Mouse (Mus musculus): ENCODE measurements around the gene Hectd1.
A peak's percentile ranks its signal among the peaks of the same experiment; 100 is the strongest.

Hectd1 gene

DNA sequence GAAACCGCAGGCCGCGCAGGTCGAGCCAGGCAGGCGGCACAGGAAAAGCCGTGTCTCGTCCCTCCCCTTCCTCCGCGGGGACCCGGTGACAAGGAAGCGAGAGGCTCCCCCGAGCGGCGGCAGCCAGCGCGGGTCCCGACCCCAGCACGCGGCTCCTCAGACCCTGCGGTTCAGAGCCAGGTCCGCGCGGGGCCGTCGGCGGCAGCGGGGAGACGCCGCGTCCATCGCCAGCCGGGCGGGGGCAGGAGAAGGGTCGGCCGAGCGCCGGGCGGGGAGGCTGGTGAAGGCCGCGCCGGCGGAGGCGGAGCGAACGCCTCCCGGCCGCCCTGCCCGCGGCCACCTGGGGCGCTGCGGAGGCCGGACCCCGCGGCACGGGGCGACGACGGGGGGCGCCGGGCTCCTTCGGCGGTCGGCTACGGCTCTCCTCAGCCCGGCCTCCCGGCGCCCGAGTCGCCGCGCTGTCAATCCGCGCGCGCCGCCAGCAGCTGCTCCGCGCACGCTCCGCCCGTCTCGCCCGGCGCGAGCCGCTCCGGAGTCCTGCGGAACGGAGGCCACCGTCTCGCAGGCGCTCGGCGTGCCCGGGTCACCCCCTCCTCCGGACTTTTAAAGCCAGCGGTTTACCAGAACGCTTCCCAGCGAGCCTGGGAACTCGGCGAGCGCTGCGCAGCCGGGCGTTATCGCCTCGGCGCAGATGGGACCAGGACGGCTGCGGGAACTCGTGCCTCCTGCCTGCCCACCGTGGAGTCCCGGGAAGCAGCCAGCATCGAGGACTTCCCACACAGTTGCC is at the start of gene Hectd1:
Gene Hectd1 (minus strand): TSS at position 247 of the 787 bp plus-strand sequence.
- TF ChIP-seq GATA4 (IDR thresholded peaks at IDR 0.05; ENCODE audit: insufficient replicate concordance, low read length), result peak; percentile 42; the same call in 1 of the 2 replicates

DNA sequence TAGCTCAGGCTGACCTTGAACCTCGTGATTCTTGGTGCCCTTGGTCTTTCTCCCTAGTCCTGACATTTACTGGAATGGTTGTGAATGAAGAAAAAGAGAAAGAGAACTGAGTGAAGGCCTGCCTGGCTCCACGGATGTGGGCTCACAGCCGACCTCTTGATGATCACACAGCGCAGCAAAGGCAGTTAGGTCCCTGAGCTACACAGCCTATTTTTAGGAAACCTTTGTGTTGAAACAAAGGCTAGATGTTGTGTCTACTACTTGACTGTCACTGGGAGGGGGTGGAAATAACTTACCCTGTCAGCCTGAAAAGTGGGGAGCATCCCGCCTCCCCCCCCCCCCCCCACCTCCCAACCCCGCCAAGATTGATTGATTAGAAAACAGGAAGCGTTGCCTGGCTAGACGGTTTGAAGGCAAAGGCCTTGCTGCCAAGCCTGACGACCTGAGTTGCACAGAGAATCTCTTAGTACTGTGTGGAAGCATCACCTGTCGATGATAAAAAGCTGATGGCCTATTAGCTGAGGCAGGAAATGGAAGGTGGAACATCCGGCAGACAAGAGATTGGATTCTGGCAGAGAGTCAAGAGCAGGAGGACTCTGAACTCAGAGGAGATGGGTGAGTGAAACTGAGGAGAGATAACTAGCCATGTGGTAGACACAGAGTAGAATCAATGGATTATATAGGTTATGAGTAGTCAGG is 42.3 kb upstream of the Hectd1 start:
- TF ChIP-seq GATA4 (IDR thresholded peaks at IDR 0.05; ENCODE audit: insufficient replicate concordance, low read length), result no peak

DNA sequence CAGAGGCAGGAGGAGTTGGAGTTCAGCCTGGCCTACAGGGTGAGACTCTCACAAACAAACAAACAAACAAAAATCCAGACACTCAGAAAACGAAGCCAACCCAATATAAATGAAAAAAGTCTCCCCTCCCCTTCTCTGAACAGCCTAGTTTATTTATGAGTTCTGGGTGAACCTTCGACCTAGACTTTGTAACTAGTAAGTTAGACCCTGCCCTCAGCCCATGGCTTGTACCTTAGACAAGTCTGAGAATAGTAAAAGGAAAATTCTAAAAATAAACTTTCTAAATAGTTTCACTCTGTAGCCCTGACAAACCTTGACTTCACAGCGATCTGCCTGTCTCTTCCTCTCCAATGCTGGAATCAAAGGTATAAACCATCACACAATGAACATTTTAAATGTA is 40.2 kb upstream of the Hectd1 start:
- TF ChIP-seq GATA4 (IDR thresholded peaks at IDR 0.05; ENCODE audit: insufficient replicate concordance, low read length), result no peak

DNA sequence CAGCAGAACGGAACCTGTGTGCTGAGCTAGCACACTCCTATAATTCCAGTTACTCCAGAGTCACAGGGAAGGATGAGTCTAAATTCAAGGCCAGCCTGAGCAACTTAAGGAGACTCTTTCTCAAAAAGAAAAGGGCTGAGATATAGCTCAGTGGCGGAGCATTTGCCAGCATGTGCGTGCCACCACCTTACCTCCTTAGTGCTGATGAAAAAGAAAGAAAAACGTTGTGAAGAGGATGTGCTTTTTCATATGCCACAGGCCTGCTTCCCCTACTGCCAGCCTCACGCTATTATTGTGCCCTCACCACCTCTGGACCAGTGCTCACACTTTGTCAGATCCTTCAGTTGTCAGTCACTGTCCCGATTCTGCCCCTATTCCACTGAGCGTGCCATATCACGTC is 37.7 kb upstream of the Hectd1 start:
- TF ChIP-seq GATA4 (IDR thresholded peaks at IDR 0.05; ENCODE audit: insufficient replicate concordance, low read length), result no peak

DNA sequence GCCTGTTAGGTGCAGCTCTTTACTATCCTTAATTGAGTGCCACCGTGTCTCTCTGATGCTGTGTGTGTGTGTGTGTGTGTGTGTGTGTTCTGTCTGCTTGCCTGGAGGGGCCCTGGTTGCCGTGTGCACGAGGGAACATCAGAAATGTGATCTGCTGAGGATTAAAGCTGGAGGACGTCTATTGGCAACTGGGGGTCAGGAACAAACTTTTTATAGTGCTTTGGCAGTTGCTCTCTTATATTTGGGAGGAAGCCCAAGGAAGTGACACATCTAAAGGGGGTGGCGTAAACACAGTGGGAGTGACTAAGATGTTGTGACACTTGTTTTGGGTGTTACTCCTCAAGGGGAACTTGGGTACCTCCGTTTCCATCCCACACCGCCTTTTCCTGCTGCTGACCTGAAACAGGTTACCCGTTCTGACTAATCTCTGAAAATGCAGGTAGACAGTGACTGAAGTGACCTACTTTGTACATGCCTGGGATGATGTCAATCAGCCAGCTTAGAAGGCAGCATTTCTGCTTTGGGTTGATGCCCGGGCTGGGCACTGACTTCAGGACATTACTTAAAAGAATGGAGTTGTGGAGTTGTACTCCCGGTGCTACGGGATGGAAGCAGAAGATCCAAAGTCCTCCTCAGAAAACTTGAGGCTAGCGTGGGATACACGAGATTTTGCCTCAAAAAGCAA is 37.0 kb upstream of the Hectd1 start:
- no peak for TF ChIP-seq GATA4 (IDR thresholded peaks at IDR 0.05; ENCODE audit: insufficient replicate concordance, low read length)

DNA sequence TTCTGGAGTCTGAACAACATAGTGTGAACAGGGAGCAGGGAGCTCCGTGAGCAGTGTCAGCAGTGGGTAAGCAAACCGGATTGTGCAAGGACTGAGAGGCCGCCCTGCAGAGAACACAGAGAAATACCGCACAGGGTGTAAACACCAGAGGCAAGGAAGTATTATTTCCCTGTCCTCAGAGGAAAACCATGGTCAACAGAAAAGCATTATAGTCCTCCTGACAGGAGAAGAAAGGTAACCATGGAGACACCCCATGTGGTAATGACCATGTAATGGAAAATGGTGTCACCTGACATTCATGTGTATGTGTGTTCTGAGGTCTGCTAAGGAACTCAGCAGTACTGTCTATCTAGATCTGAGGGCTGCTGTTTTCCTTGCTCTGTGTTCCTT is 36.4 kb upstream of the Hectd1 start:
- TF ChIP-seq GATA4 (IDR thresholded peaks at IDR 0.05; ENCODE audit: insufficient replicate concordance, low read length), result no peak

DNA sequence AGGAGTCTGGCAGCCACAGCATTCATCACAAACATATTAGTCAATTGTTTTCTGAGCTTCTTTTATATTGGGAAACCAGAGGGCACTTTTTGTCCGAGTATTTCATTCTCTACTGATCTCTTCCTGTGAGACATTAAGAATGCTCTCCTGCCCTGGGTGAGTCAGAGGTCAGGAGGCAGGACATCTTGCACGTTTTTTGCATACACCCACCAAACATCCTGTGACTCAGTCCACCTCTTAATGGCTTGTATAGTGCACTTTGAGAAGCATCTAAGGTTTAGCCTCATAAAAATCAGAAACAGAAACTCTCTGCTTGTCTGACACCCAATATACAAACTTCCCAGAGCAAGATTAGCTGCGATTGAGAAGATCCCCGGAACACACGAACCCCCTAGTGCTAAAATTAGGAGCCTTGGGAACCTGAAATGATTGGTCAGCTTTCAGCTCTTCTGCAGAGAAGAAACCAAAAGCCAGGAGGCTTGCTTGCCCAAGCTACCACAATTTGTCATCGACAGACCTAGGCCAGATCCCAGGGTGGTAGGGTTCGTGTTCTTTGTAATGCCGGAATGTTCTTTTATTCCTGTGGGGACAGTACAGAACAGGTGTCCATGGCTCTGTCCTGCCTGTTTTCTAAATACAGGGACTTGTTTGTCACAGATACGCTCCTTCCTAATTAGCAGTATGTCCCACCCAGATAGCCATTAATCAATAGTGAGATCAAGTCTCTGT is 35.9 kb upstream of the Hectd1 start:
- TF ChIP-seq GATA4 (IDR thresholded peaks at IDR 0.05; ENCODE audit: insufficient replicate concordance, low read length), result no peak

DNA sequence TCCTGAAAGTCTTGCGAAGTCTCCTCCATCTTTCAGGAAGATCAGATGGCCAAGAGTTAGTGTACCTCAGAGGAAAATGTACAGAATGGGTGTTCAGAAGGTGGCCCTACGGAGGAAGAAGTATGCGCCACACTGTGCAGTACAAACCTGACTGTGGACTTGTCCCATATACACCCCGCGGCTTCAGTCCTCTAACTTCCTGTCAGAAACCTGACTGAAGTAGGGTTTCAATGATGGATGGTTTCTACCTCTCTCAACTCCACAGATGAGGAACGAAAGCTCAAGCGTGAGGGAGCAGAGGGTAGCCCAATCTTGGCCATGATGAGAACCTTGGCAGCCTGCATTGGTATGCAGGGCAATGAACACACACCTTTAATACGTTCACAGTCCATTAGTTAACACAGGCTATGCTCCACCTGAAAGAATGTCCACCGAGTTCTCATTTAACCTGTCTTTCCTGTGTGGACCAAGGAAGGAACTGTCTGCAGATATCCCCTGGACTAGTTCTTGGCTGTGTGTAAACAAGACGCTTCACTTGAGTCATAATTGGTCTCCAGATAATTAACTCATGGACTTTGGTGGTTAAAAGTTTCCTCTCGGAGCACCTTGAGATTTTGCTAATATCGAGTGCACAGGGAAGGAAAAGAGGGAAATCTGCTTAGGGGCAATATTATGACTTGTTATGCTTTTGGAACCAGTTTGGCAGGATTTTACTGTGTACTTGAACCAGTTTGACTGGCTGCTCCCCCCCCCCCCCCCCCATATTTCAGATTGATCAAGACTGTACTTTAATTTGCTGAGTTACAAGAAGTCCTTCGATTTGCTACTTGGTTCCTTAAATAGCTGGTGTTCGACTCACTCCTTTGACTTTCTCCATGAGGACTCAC is 34.0 kb upstream of the Hectd1 start:
- no peak for TF ChIP-seq GATA4 (IDR thresholded peaks at IDR 0.05; ENCODE audit: insufficient replicate concordance, low read length)

DNA sequence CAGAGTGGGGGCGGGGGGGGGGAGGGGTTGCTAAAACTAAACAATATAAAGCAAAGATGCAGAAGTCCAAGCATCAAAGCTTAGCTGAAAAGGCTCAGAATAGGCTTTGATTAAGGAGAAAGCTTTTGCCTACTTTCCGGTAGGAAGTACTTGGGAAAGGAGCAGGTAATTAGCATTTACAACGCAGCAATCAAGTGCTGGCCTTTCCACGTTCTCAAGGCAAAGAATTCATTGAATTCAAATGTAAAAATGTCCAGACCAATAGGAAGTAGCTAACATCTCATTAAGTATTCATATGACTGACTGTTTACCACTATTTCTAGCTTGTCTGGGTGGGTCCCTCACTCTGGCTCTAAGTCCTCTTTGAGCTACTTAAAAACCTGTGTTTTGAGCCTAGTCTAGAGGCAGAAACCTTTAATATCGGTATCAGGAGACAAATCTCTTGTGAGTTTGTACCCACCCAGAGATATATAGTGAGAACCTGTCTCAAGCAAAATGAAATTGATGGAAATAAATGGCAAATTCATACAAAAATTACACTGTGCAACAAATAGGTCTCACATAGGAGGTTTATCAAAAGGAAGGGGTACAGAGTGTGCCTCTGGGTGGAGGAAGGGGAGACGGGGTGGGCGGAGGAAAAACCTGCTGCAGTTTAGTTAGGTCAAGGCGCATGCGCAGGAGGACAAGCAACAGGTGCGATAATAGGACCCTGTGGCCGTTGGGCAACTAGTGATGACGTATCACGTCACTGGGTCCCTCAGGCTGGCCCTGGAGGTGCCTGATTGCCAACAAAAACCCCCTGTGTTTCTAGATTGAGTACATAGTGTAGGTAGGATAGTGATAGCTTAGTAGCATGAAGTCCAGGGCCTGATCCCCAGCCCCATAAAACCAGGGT is 29.0 kb upstream of the Hectd1 start:
- no peak for TF ChIP-seq GATA4 (IDR thresholded peaks at IDR 0.05; ENCODE audit: insufficient replicate concordance, low read length)

DNA sequence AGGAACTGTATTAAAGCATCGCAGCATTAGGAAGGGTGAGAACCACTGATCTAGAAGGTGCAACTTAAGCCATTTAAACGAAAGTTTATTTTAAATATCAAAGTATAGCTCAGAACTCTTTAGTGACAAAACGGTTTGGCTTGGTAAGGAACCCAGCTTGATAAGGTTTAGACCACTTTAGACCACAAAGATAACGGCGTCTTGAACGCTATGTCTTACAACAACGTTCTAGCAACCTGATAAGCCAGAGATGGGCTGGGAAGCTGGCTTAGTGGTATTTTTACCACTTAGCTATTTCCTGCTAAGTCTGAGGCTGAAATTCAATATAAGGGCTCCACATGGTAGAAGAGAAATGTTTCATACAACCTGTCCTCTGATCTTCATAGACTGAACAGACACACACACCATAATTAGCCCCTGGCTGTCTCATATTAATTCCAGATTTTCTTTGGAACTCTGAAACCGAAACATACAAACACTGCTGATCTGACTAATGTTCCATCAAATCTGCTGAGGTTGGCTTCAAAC is 27.5 kb upstream of the Hectd1 start:
- no peak for TF ChIP-seq GATA4 (IDR thresholded peaks at IDR 0.05; ENCODE audit: insufficient replicate concordance, low read length)

DNA sequence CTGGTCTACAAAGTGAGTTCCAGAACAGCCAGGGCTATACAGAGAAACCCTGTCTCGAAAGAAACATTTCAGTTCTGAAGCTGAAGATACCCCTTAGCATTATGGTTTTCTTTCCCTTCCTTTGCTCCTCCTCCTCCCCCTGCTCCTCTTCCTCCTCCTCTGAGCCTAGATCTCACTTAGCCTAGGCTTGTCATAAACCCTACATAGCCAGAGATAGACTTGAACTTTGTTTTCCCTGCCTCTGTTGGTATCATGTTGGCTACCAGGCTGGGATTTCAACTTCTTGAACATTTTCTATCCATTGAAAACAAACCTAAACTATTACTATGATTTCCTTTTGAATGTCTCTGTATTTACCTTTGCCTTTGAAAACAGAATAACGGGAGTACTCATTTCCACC is 26.5 kb upstream of the Hectd1 start:
- no peak for TF ChIP-seq GATA4 (IDR thresholded peaks at IDR 0.05; ENCODE audit: insufficient replicate concordance, low read length)

DNA sequence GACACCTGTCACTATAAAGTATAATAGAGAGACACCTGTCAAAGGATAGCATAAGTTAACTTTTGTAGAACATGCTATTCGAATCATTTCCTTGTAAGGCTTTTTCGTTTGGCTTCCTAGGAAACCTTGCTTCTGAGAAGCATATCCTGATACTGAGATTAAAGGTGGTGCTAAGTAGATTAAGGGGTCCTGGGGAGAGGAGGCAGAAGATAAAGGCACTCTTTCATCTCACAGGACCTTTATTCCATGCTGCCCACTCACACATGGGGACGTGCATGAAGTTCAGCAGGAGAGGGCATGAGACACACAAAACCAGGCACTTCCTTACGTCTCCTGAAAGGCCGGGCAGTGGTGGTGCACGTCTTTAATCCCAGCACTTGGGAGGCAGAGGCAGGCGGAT is 26.1 kb upstream of the Hectd1 start:
- TF ChIP-seq GATA4 (IDR thresholded peaks at IDR 0.05; ENCODE audit: insufficient replicate concordance, low read length), result no peak

DNA sequence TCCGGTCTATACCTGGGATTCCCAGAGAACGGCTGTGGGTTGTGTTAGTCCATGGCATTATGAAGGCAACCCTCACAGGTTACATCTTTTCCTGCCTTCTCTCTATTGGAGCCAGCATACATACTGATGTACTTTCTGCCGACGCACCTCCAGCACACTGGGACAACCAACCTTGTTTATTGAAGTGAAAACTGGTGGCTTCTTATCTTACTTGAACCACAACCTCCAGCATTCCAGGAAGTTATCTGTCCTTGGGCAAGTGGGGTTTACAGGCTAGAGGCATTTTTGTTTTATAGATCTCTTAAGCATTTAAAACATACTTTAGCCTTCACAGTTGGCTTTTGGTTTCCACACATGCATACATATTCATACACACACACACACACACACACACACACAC is 22.3 kb upstream of the Hectd1 start:
- TF ChIP-seq GATA4 (IDR thresholded peaks at IDR 0.05; ENCODE audit: insufficient replicate concordance, low read length), result no peak
